Mouse (Mus musculus) CH12.LX (cell line): Measurements from ENCODE around the gene Zswim9. TPM values are rescaled to one million over a fixed set of nuclear protein-coding genes. Genes with fewer than 3 reads are reported as not detected.

Experiments used
- DNase-seq: peaks from one replicate; pipeline ENCODE4 v3.0.0-alpha.2; 2013; ENCODE audit errors: extremely low read depth
- H3K27ac ChIP-seq: 2 replicates; pipeline ENCODE4 v1.5.1; 2012; ENCODE audit warnings: low read depth, mild to moderate bottlenecking, control low read depth, moderate library complexity; ENCODE audit not compliant: insufficient read depth
- H3K27me3 ChIP-seq: replicated peaks from 2 replicates; pipeline ENCODE3; 2012; ENCODE audit warnings: inconsistent platforms
- H3K36me3 ChIP-seq, 2 experiments: replicated peaks in 1 of 2; 2 replicates each; pipeline versions ENCODE3 to v1.6.1; 2012; ENCODE audit warnings: inconsistent platforms in 1 of 2, low read length in 1 of 2, mild to moderate bottlenecking in 1 of 2, mixed read lengths in 1 of 2, moderate library complexity in 1 of 2; ENCODE audit not compliant: control insufficient read depth in 1 of 2, insufficient read depth in 1 of 2
- H3K4me1 ChIP-seq, 2 experiments: 2 replicates each; pipeline ENCODE4 v1.6.1; 2012; ENCODE audit warnings: inconsistent platforms in 1 of 2, moderate library complexity in 1 of 2; ENCODE audit not compliant: insufficient read depth in 2 of 2, control insufficient read depth in 1 of 2
- H3K4me2 ChIP-seq: 2 replicates; pipeline ENCODE4 v1.6.1; 2012; ENCODE audit warnings: low read depth, mild to moderate bottlenecking, control low read depth; ENCODE audit not compliant: poor library complexity, insufficient read depth, severe bottlenecking
- H3K4me3 ChIP-seq, 3 experiments: fragments of 150-350 bp in 1 of 3; sonication (generic) in 1 of 3; replicated peaks in 1 of 3; 2 replicates each; pipeline versions ENCODE3 to v1.5.1; 2011 to 2012; ENCODE audit warnings: low read depth in 2 of 3, low read length in 2 of 3, mild to moderate bottlenecking in 2 of 3, moderate library complexity in 2 of 3, control low read depth in 1 of 3, improper control_type of control experiment in 1 of 3, inconsistent platforms in 1 of 3, mixed read lengths in 1 of 3; ENCODE audit not compliant: poor library complexity in 1 of 3
- H3K79me2 ChIP-seq: replicated peaks from 2 replicates; pipeline ENCODE4 v1.6.1; 2012; ENCODE audit warnings: mild to moderate bottlenecking, moderate library complexity; ENCODE audit not compliant: control insufficient read depth, poor library complexity, insufficient read depth, severe bottlenecking; ENCODE audit errors: extremely low read depth
- H3K9ac ChIP-seq: 2 replicates; pipeline ENCODE4 v1.6.1; 2012; ENCODE audit warnings: low read depth, mild to moderate bottlenecking, control low read depth, moderate library complexity; ENCODE audit not compliant: insufficient read depth
- H3K9me3 ChIP-seq: replicated peaks from 2 replicates; pipeline ENCODE3; 2012; ENCODE audit warnings: low read length, inconsistent platforms, mixed read lengths
- CHD1 ChIP-seq: IDR thresholded peaks from 2 replicates; pipeline ENCODE4 v1.6.1; 2012; ENCODE audit warnings: low read depth, low read length, improper control_type of control experiment, inconsistent platforms
- CHD2 ChIP-seq: IDR thresholded peaks from 2 replicates; pipeline ENCODE4 v1.6.1; 2011; ENCODE audit warnings: low read length, improper control_type of control experiment
- CTCF ChIP-seq, 2 experiments: IDR thresholded peaks in 1 of 2; conservative IDR thresholded peaks in 1 of 2; 2 replicates each; pipeline ENCODE4 v1.5.1; 2011 to 2012; ENCODE audit warnings: low read depth in 2 of 2, low read length in 2 of 2, improper control_type of control experiment in 1 of 2, inconsistent platforms in 1 of 2, mild to moderate bottlenecking in 1 of 2, moderate library complexity in 1 of 2
- ELF1 ChIP-seq: IDR thresholded peaks from 2 replicates; pipeline ENCODE4 v1.6.1; 2014; ENCODE audit warnings: low read depth, mild to moderate bottlenecking, inconsistent platforms, low read length, improper control_type of control experiment
- HCFC1 ChIP-seq: IDR thresholded peaks from 2 replicates; pipeline ENCODE4 v1.6.1; 2012; ENCODE audit warnings: low read depth, mild to moderate bottlenecking, inconsistent platforms, low read length, improper control_type of control experiment
- IRF4 ChIP-seq: IDR thresholded peaks from 2 replicates; pipeline ENCODE4 v1.6.1; 2014; ENCODE audit warnings: low read depth, mild to moderate bottlenecking, inconsistent platforms, low read length, improper control_type of control experiment
- JUN ChIP-seq: IDR thresholded peaks from 2 replicates; pipeline ENCODE4 v1.6.1; 2011; ENCODE audit warnings: low read depth, mild to moderate bottlenecking, low read length, improper control_type of control experiment, moderate library complexity; ENCODE audit not compliant: insufficient read depth
- KAT2A ChIP-seq: IDR thresholded peaks from 2 replicates; pipeline ENCODE4 v1.6.1; 2012; ENCODE audit warnings: low read length, improper control_type of control experiment, inconsistent platforms; ENCODE audit not compliant: insufficient replicate concordance
- MAX ChIP-seq: IDR thresholded peaks from 2 replicates; pipeline ENCODE4 v1.6.1; 2011; ENCODE audit warnings: low read length, improper control_type of control experiment
- MAZ ChIP-seq: IDR thresholded peaks from 2 replicates; pipeline ENCODE4 v1.6.1; 2012; ENCODE audit warnings: low read depth, mild to moderate bottlenecking, inconsistent platforms, low read length, improper control_type of control experiment, moderate library complexity
- MEF2A ChIP-seq: IDR thresholded peaks from 2 replicates; pipeline ENCODE4 v1.6.1; 2014; ENCODE audit warnings: low read depth, mild to moderate bottlenecking, inconsistent platforms, low read length, improper control_type of control experiment, borderline replicate concordance
- NELFE ChIP-seq: IDR thresholded peaks from 2 replicates; pipeline ENCODE4 v1.6.1; 2011; ENCODE audit warnings: low read depth, low read length, improper control_type of control experiment
- NRF1 ChIP-seq: IDR thresholded peaks from 2 replicates; pipeline ENCODE4 v1.6.1; 2014; ENCODE audit warnings: low read depth, mild to moderate bottlenecking, inconsistent platforms, low read length, improper control_type of control experiment, moderate library complexity
- PAX5 ChIP-seq: IDR thresholded peaks from 2 replicates; pipeline ENCODE4 v1.6.1; 2012; ENCODE audit warnings: low read length, inconsistent platforms, mixed read lengths
- POLR2A ChIP-seq: IDR thresholded peaks from 2 replicates; pipeline ENCODE4 v1.6.1; 2011; ENCODE audit warnings: low read depth, mild to moderate bottlenecking, improper control_type of control experiment, low read length
- POLR2AphosphoS2 ChIP-seq: IDR thresholded peaks from 2 replicates; pipeline ENCODE4 v1.6.1; 2011; ENCODE audit warnings: low read depth, low read length, improper control_type of control experiment
- RCOR1 ChIP-seq: conservative IDR thresholded peaks from 2 replicates; pipeline ENCODE4 v1.6.1; 2012; ENCODE audit warnings: low read depth, mild to moderate bottlenecking, inconsistent platforms, low read length, improper control_type of control experiment
- SIN3A ChIP-seq: IDR thresholded peaks from 2 replicates; pipeline ENCODE4 v1.6.1; 2012; ENCODE audit warnings: low read length, improper control_type of control experiment, inconsistent platforms
- SMC3 ChIP-seq: IDR thresholded peaks from 2 replicates; pipeline ENCODE4 v1.6.1; 2011; ENCODE audit warnings: low read depth, low read length, improper control_type of control experiment
- TBP ChIP-seq: conservative IDR thresholded peaks from 2 replicates; pipeline ENCODE4 v1.6.1; 2011; ENCODE audit warnings: low read depth, low read length, improper control_type of control experiment
- UBTF ChIP-seq: IDR thresholded peaks from 2 replicates; pipeline ENCODE4 v1.6.1; 2012; ENCODE audit warnings: low read depth, mild to moderate bottlenecking, inconsistent platforms, low read length, improper control_type of control experiment, moderate library complexity
- USF1 ChIP-seq: IDR thresholded peaks from 2 replicates; pipeline ENCODE4 v1.6.1; 2014; ENCODE audit warnings: low read depth, mild to moderate bottlenecking, inconsistent platforms, low read length, improper control_type of control experiment
- ZC3H11A ChIP-seq: IDR thresholded peaks from 2 replicates; pipeline ENCODE4 v1.6.1; 2012; ENCODE audit warnings: low read depth, mild to moderate bottlenecking, inconsistent platforms, low read length, improper control_type of control experiment
- ZKSCAN1 ChIP-seq: IDR thresholded peaks from 2 replicates; pipeline ENCODE4 v1.6.1; 2012; ENCODE audit warnings: low read depth, inconsistent platforms, low read length, improper control_type of control experiment, borderline replicate concordance
- ZNF384 ChIP-seq: IDR thresholded peaks from 2 replicates; pipeline ENCODE4 v1.6.1; 2012; ENCODE audit warnings: low read depth, low read length, improper control_type of control experiment, inconsistent platforms
- dilution Hi-C: fragments of 300-500 bp; cut with MboI; formaldehyde crosslinking; loops from 2 replicates; pipeline ENCODE4 v1.14.3; 2020; ENCODE audit warnings: low sequenced_read_pairs; ENCODE audit not compliant: extremely low pct_unique_long_range_greater_than_20kb, extremely low pct_ligation_motif_present
- in situ Hi-C: fragments of 300-500 bp; cut with MboI; formaldehyde crosslinking; loops from 3 replicates; pipeline ENCODE4 v1.14.3; 2019; ENCODE audit warnings: low sequenced_read_pairs, low pct_ligation_motif_present, low pct_unique_long_range_greater_than_20kb, mixed read lengths
- polyA plus RNA-seq: library from polyadenylated mRNA; unstranded; fragments of >175 nt; gene quantifications from 2 replicates; pipeline ENCODE4 v1.2.1, GENCODE M21; 2012; ENCODE audit warnings: low read depth; ENCODE audit not compliant: insufficient read length
- total RNA-seq, 2 experiments: library from RNA; depleted of rRNA; stranded (reverse); fragments of 300-350 nt in 1 of 2; fragments of >200 nt in 1 of 2; gene quantifications; 2 replicates each; pipeline ENCODE4 v1.2.3; 2012 to 2014

The Zswim9 gene
- total and polyA plus RNA-seq, 3 experiments = 1.3 to 5.5 (median 4.2) TPM

- DNase-seq = no peak
- H3K4me1 ChIP-seq = peaks cover 0 to 1% of the 10 kb centered on the region in 2 experiments; a peak in 1 of 4 replicates
- H3K79me2 ChIP-seq = no peaks in the 10 kb centered on the region
- no peak overlapping the region for H3K9ac ChIP-seq
- no peak for TF ChIP-seq HCFC1
- TF ChIP-seq CTCF (conservative IDR thresholded peaks at IDR 0.05 in 1 of 2, IDR thresholded peaks at IDR 0.05 in 1 of 2; ENCODE audit: low read depth in 2 of 2, low read length in 2 of 2) = no peak
- TF ChIP-seq MAZ = no peak
- TF ChIP-seq IRF4 = no peak
- TF ChIP-seq UBTF = no peak
- TF ChIP-seq POLR2AphosphoS2 = no peak
- no peak for TF ChIP-seq JUN
- no peak for TF ChIP-seq SIN3A
- no peak for TF ChIP-seq CHD1
- no peak for TF ChIP-seq RCOR1
- TF ChIP-seq NRF1 = no peak
- no peak overlapping the region for H3K4me2 ChIP-seq
- no peak overlapping the region for H3K4me3 ChIP-seq
- in situ Hi-C loops (no loop called here), dilution Hi-C loops (no loop called here)
- no peak overlapping the region for H3K27ac ChIP-seq
- H3K36me3 ChIP-seq = peaks cover 62 to 88% of the 10 kb centered on the region in 2 experiments
- no peaks in the 10 kb centered on the region for H3K9me3 ChIP-seq
- H3K27me3 ChIP-seq = no peaks in the 10 kb centered on the region
Measured at GRCm38 (mm10) chr7:13310493-13311199, 32.1 kb upstream of the Zswim9 start.

GRCm38 (mm10) chr7:13309407-13309806 lies 30.9 kb upstream of the Zswim9 start:
- DNase-seq = no peak
- Histone ChIP-seq H3K27me3 (no peaks in the 10 kb centered on the region), H3K4me3 (no peak overlapping the region), H3K9me3 (no peaks in the 10 kb centered on the region), H3K4me2 (no peak overlapping the region), H3K27ac (no peak overlapping the region), H3K79me2 (no peaks in the 10 kb centered on the region), H3K4me1 (no peaks in the 10 kb centered on the region), H3K36me3 (peaks cover 71 to 97% of the 10 kb centered on the region in 2 experiments), H3K9ac (no peak overlapping the region)
- no peak for TF ChIP-seq ZKSCAN1
- no peak for TF ChIP-seq KAT2A
- no peak for TF ChIP-seq RCOR1
- TF ChIP-seq USF1 = no peak
- no peak for TF ChIP-seq TBP
- no peak for TF ChIP-seq POLR2A
- TF ChIP-seq PAX5 = no peak
- no peak for TF ChIP-seq MAX
- TF ChIP-seq SMC3 = no peak
- TF ChIP-seq POLR2AphosphoS2 = no peak
- TF ChIP-seq ELF1 = no peak
- no peak for TF ChIP-seq UBTF
- TF ChIP-seq CTCF (conservative IDR thresholded peaks at IDR 0.05 in 1 of 2, IDR thresholded peaks at IDR 0.05 in 1 of 2; ENCODE audit: low read depth in 2 of 2, low read length in 2 of 2) = no peak
- TF ChIP-seq NRF1 = no peak
- no peak for TF ChIP-seq ZC3H11A
- TF ChIP-seq MEF2A = no peak
- no peak for TF ChIP-seq NELFE
- no peak for TF ChIP-seq ZNF384
- no peak for TF ChIP-seq CHD2
- dilution Hi-C loops = no loop called here
- in situ Hi-C loops = no loop called here
